Mouse (Mus musculus): ENCODE measurements around the gene Hsd3b2. TPM values are rescaled to one million over a fixed set of nuclear protein-coding genes. Genes with fewer than 3 reads are reported as not detected.
"Not testable (repeated sequence)": the region's sequence is repeated elsewhere in the genome, so short reads cannot be mapped to it uniquely, and the experiment has no call there.

Hsd3b2 gene
- polyA plus RNA-seq (2014; fragmentation: Nextera tagmentation; extraction: Ambion mirVana): not detected in 2 replicates

GRCm38 (mm10) chr3:98724376-98724775 lies at the start of gene Hsd3b2:
Gene Hsd3b2 (minus strand): TSS chr3:98724543.
- Histone ChIP-seq H3K27me3 (ENCODE audit: control insufficient read depth, insufficient read depth, low read length) (no peaks in the 10 kb centered on the region), H3K4me3 (ENCODE audit: low read depth, low read length) (no peak within 1 kb of the TSS), H3K9me3 (replicated peaks; ENCODE audit: control insufficient read depth, low read length) (no peaks in the 10 kb centered on the region), H3K4me1 (ENCODE audit: control insufficient read depth, insufficient read depth, low read length) (no peaks in the 10 kb centered on the region), H3K9ac (replicated peaks; ENCODE audit: low read length) (no peak within 1 kb of the TSS), H3K36me3 (replicated peaks; ENCODE audit: control insufficient read depth, insufficient read depth, low read depth, low read length) (no peaks in the 10 kb centered on the region), H3K4me2 (ENCODE audit: low read depth, low read length) (no peak within 1 kb of the TSS), H3K27ac (replicated peaks; ENCODE audit: low read depth, low read length) (no peak within 1 kb of the TSS)
- DNase-seq (ENCODE audit: low spot score): no peak
- 77% methylated on average over 1 of the region's 1 CpGs for WGBS
- ATAC-seq (replicated peaks; ENCODE audit: insufficient number of reproducible peaks, low FRiP score, low TSS enrichment, low read depth): no peak

GRCm38 (mm10) chr3:98764155-98764554 lies 39.8 kb upstream of the Hsd3b2 start:
- no peaks in the 10 kb centered on the region for H3K4me1 ChIP-seq (ENCODE audit: control insufficient read depth, insufficient read depth, low read length)
- no peak overlapping the region for H3K9ac ChIP-seq (replicated peaks; ENCODE audit: low read length)
- no peak overlapping the region for H3K4me2 ChIP-seq (ENCODE audit: low read depth, low read length)
- H3K27ac ChIP-seq (replicated peaks; ENCODE audit: low read depth, low read length): no peak overlapping the region
- H3K36me3 ChIP-seq (replicated peaks; ENCODE audit: control insufficient read depth, insufficient read depth, low read depth, low read length): no peaks in the 10 kb centered on the region
- no peak overlapping the region for H3K4me3 ChIP-seq (ENCODE audit: low read depth, low read length)
- H3K27me3 ChIP-seq (ENCODE audit: control insufficient read depth, insufficient read depth, low read length): no peaks in the 10 kb centered on the region
- DNase-seq (ENCODE audit: low spot score) (no peak), ATAC-seq (replicated peaks; ENCODE audit: insufficient number of reproducible peaks, low FRiP score, low TSS enrichment, low read depth) (no peak)
- H3K9me3 ChIP-seq (replicated peaks; ENCODE audit: control insufficient read depth, low read length): no peaks in the 10 kb centered on the region

GRCm38 (mm10) chr3:98756836-98757235 lies 32.5 kb upstream of the Hsd3b2 start:
- Histone ChIP-seq H3K4me3 (ENCODE audit: low read depth, low read length) (no peak overlapping the region), H3K4me1 (ENCODE audit: control insufficient read depth, insufficient read depth, low read length) (no peaks in the 10 kb centered on the region), H3K9me3 (replicated peaks; ENCODE audit: control insufficient read depth, low read length) (no peaks in the 10 kb centered on the region), H3K4me2 (ENCODE audit: low read depth, low read length) (no peak overlapping the region), H3K36me3 (replicated peaks; ENCODE audit: control insufficient read depth, insufficient read depth, low read depth, low read length) (no peaks in the 10 kb centered on the region), H3K9ac (replicated peaks; ENCODE audit: low read length) (no peak overlapping the region), H3K27me3 (ENCODE audit: control insufficient read depth, insufficient read depth, low read length) (no peaks in the 10 kb centered on the region), H3K27ac (replicated peaks; ENCODE audit: low read depth, low read length) (no peak overlapping the region)
- no peak for ATAC-seq (replicated peaks; ENCODE audit: insufficient number of reproducible peaks, low FRiP score, low TSS enrichment, low read depth)
- 77% methylated on average over 3 of the region's 3 CpGs for WGBS
- no peak for DNase-seq (ENCODE audit: low spot score)

GRCm38 (mm10) chr3:98752171-98752570 lies 27.8 kb upstream of the Hsd3b2 start:
- no peak overlapping the region for H3K4me2 ChIP-seq (ENCODE audit: low read depth, low read length)
- H3K9ac ChIP-seq (replicated peaks; ENCODE audit: low read length): no peak overlapping the region
- H3K36me3 ChIP-seq (replicated peaks; ENCODE audit: control insufficient read depth, insufficient read depth, low read depth, low read length): no peaks in the 10 kb centered on the region
- no peak overlapping the region for H3K4me3 ChIP-seq (ENCODE audit: low read depth, low read length)
- H3K9me3 ChIP-seq (replicated peaks; ENCODE audit: control insufficient read depth, low read length): no peaks in the 10 kb centered on the region
- H3K27me3 ChIP-seq (ENCODE audit: control insufficient read depth, insufficient read depth, low read length): no peaks in the 10 kb centered on the region
- H3K4me1 ChIP-seq (ENCODE audit: control insufficient read depth, insufficient read depth, low read length): no peaks in the 10 kb centered on the region
- WGBS: 73% methylated on average over 2 of the region's 2 CpGs
- no peak for DNase-seq (ENCODE audit: low spot score)
- ATAC-seq (replicated peaks; ENCODE audit: insufficient number of reproducible peaks, low FRiP score, low TSS enrichment, low read depth): no peak
- H3K27ac ChIP-seq (replicated peaks; ENCODE audit: low read depth, low read length): no peak overlapping the region

- not testable (repeated sequence) for DNase-seq (ENCODE audit: low spot score); H3K4me3 ChIP-seq (ENCODE audit: low read depth, low read length); H3K4me2 ChIP-seq (ENCODE audit: low read depth, low read length); ATAC-seq (replicated peaks; ENCODE audit: insufficient number of reproducible peaks, low FRiP score, low TSS enrichment, low read depth); H3K36me3 ChIP-seq (replicated peaks; ENCODE audit: control insufficient read depth, insufficient read depth, low read depth, low read length); H3K9ac ChIP-seq (replicated peaks; ENCODE audit: low read length); H3K9me3 ChIP-seq (replicated peaks; ENCODE audit: control insufficient read depth, low read length); H3K27me3 ChIP-seq (ENCODE audit: control insufficient read depth, insufficient read depth, low read length); H3K27ac ChIP-seq (replicated peaks; ENCODE audit: low read depth, low read length); H3K4me1 ChIP-seq (ENCODE audit: control insufficient read depth, insufficient read depth, low read length)
- WGBS: 55% methylated on average over 1 of the region's 1 CpGs
These were observed 16.7 kb upstream of the Hsd3b2 start for GRCm38 (mm10) chr3:98741043-98741442.

GRCm38 (mm10) chr3:98734340-98734739 lies 10.0 kb upstream of the Hsd3b2 start:
- Histone ChIP-seq H3K36me3 (replicated peaks; ENCODE audit: control insufficient read depth, insufficient read depth, low read depth, low read length) (no peaks in the 10 kb centered on the region), H3K4me3 (ENCODE audit: low read depth, low read length) (no peak overlapping the region), H3K9ac (replicated peaks; ENCODE audit: low read length) (no peak overlapping the region), H3K9me3 (replicated peaks; ENCODE audit: control insufficient read depth, low read length) (no peaks in the 10 kb centered on the region), H3K4me1 (ENCODE audit: control insufficient read depth, insufficient read depth, low read length) (no peaks in the 10 kb centered on the region), H3K27ac (replicated peaks; ENCODE audit: low read depth, low read length) (no peak overlapping the region), H3K27me3 (ENCODE audit: control insufficient read depth, insufficient read depth, low read length) (no peaks in the 10 kb centered on the region), H3K4me2 (ENCODE audit: low read depth, low read length) (no peak overlapping the region)
- WGBS: 48% methylated on average over 4 of the region's 4 CpGs
- no peak for ATAC-seq (replicated peaks; ENCODE audit: insufficient number of reproducible peaks, low FRiP score, low TSS enrichment, low read depth)
- no peak for DNase-seq (ENCODE audit: low spot score)

GRCm38 (mm10) chr3:98733724-98734123 lies 9.4 kb upstream of the Hsd3b2 start:
- Histone ChIP-seq H3K27ac (replicated peaks; ENCODE audit: low read depth, low read length) (no peak overlapping the region), H3K36me3 (replicated peaks; ENCODE audit: control insufficient read depth, insufficient read depth, low read depth, low read length) (no peaks in the 10 kb centered on the region), H3K4me3 (ENCODE audit: low read depth, low read length) (no peak overlapping the region), H3K9ac (replicated peaks; ENCODE audit: low read length) (no peak overlapping the region), H3K9me3 (replicated peaks; ENCODE audit: control insufficient read depth, low read length) (no peaks in the 10 kb centered on the region), H3K4me1 (ENCODE audit: control insufficient read depth, insufficient read depth, low read length) (no peaks in the 10 kb centered on the region), H3K27me3 (ENCODE audit: control insufficient read depth, insufficient read depth, low read length) (no peaks in the 10 kb centered on the region), H3K4me2 (ENCODE audit: low read depth, low read length) (no peak overlapping the region)
- DNase-seq (ENCODE audit: low spot score): no peak
- WGBS: 77% methylated on average over 2 of the region's 2 CpGs
- no peak for ATAC-seq (replicated peaks; ENCODE audit: insufficient number of reproducible peaks, low FRiP score, low TSS enrichment, low read depth)

GRCm38 (mm10) chr3:98726281-98726680 lies 1.9 kb upstream of the Hsd3b2 start:
- WGBS: 72% methylated on average over 2 of the region's 2 CpGs
- Histone ChIP-seq H3K4me1 (ENCODE audit: control insufficient read depth, insufficient read depth, low read length) (no peaks in the 10 kb centered on the region), H3K27ac (replicated peaks; ENCODE audit: low read depth, low read length) (no peak overlapping the region), H3K27me3 (ENCODE audit: control insufficient read depth, insufficient read depth, low read length) (no peaks in the 10 kb centered on the region), H3K9ac (replicated peaks; ENCODE audit: low read length) (no peak overlapping the region), H3K4me2 (ENCODE audit: low read depth, low read length) (no peak overlapping the region), H3K9me3 (replicated peaks; ENCODE audit: control insufficient read depth, low read length) (no peaks in the 10 kb centered on the region), H3K36me3 (replicated peaks; ENCODE audit: control insufficient read depth, insufficient read depth, low read depth, low read length) (no peaks in the 10 kb centered on the region), H3K4me3 (ENCODE audit: low read depth, low read length) (no peak overlapping the region)
- DNase-seq (ENCODE audit: low spot score) (no peak), ATAC-seq (replicated peaks; ENCODE audit: insufficient number of reproducible peaks, low FRiP score, low TSS enrichment, low read depth) (no peak)
